Mouse (Mus musculus): ENCODE measurements around the gene Prrc2a. TPM values are rescaled to one million over a fixed set of nuclear protein-coding genes. Genes with fewer than 3 reads are reported as not detected.

Gene Prrc2a
- polyA plus RNA-seq, 1 experiment, result 70.4 TPM

DNA sequence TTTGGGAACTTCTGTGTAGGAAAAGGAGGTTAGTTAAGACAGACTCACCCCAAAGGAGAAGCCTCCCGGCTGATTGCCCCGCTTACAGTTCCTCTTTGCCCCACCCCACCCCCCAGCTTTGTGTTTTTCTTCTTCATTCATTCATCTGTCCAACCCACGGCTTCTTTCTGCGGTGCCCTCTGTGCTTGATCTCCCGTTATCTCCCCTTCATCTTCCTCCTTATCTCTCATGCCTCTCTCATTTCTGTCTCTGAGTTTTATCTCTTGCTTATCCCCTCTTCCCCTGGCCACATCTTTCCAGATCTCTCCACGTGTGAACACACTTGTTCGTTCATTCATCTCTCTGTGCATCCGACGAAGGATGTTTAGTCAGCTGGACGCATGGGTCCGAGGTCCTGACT lies 36.4 kb upstream of the Prrc2a start:
- no peak overlapping the region for H3K4me3 ChIP-seq (replicated peaks)
- no peaks in the 10 kb centered on the region for H3K36me3 ChIP-seq (ENCODE audit: control insufficient read depth)
- TF ChIP-seq GATA1 (IDR thresholded peaks at IDR 0.05; ENCODE audit: low read length) (no peak), TAL1 (IDR thresholded peaks at IDR 0.05; ENCODE audit: low read length) (no peak)
- no peaks in the 10 kb centered on the region for H3K9me3 ChIP-seq (ENCODE audit: control insufficient read depth, low read length)
- H3K4me1 ChIP-seq (ENCODE audit: control insufficient read depth), result peaks cover 6% of the 10 kb centered on the region
- H3K27me3 ChIP-seq (ENCODE audit: control insufficient read depth), result peaks cover 72% of the 10 kb centered on the region

DNA sequence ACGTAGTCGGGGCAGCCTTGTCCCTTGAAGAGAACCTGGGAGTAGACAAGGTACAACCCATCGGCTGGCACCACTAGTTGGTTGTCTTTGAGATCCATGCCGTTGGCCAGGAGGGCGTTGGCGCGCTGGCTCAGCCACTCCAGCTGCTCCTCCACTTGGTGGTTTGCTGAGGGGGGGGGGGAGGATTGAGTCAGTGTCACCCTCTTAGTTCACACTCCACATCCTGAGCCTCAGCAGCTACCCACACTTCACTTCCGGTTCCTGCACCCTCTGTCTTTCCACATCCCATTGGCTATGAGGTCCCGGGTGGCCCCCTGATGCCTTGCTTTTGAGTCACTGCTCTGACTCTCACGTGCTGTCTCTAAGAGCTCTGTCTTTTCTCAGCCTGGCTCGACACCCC lies 35.7 kb upstream of the Prrc2a start:
- peaks cover 78% of the 10 kb centered on the region for H3K27me3 ChIP-seq (ENCODE audit: control insufficient read depth)
- no peaks in the 10 kb centered on the region for H3K36me3 ChIP-seq (ENCODE audit: control insufficient read depth)
- no peaks in the 10 kb centered on the region for H3K9me3 ChIP-seq (ENCODE audit: control insufficient read depth, low read length)
- no peak overlapping the region for H3K4me3 ChIP-seq (replicated peaks)
- TF ChIP-seq GATA1 (IDR thresholded peaks at IDR 0.05; ENCODE audit: low read length), result no peak
- no peak for TF ChIP-seq TAL1 (IDR thresholded peaks at IDR 0.05; ENCODE audit: low read length)
- H3K4me1 ChIP-seq (ENCODE audit: control insufficient read depth), result peaks cover 13% of the 10 kb centered on the region

DNA sequence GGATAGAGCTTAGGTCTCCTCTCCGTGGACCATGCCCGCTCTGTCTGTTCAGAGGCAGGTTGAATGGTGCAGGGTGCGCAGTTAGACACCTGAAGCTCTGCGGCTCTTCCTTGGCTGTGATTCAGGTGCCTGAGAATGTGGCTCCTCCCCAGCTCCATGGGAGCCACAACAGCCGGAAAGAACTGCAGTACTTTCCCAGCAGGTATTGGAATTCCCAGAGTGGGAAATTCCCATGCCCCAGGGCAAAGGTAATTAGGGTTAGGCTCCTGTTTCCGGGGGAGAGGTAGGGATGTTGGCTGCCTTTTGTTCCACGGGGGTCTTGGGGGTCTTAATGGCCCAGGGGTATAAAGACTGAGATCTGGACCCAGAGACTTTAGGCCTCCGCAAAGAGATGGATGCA lies 34.2 kb upstream of the Prrc2a start:
- no peaks in the 10 kb centered on the region for H3K36me3 ChIP-seq (ENCODE audit: control insufficient read depth)

DNA sequence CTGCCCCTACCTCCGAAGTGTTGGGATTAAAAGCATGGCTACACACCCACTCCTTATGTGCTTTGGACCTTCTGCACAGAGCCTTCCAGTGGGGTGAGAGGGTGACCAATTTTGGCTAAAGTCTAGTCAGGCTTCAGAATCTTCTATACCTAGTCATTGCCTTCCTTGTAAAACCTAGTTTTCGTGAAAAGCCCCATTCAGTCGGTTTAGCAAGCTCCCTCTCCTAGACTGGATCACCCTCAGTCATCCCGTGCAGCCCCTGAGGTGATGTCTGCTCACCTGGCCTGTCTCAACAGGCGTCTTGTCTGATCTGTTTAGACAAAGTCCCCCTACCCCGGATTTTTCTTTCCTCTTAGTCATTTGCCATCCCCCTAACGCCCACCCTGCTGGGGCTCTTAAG lies 33.3 kb upstream of the Prrc2a start:
- H3K36me3 ChIP-seq (ENCODE audit: control insufficient read depth), result no peaks in the 10 kb centered on the region
- no peak for TF ChIP-seq TAL1 (IDR thresholded peaks at IDR 0.05; ENCODE audit: low read length)
- TF ChIP-seq GATA1 (IDR thresholded peaks at IDR 0.05; ENCODE audit: low read length), result no peak
- H3K27me3 ChIP-seq (ENCODE audit: control insufficient read depth), result peaks cover 73% of the 10 kb centered on the region
- H3K4me1 ChIP-seq (ENCODE audit: control insufficient read depth), result peaks cover 16% of the 10 kb centered on the region
- no peaks in the 10 kb centered on the region for H3K9me3 ChIP-seq (ENCODE audit: control insufficient read depth, low read length)
- no peak overlapping the region for H3K4me3 ChIP-seq (replicated peaks)

More for the DNA sequence above, 34.2 kb upstream of the Prrc2a start:
- H3K9me3 ChIP-seq (ENCODE audit: control insufficient read depth, low read length), result no peaks in the 10 kb centered on the region
- TF ChIP-seq TAL1 (IDR thresholded peaks at IDR 0.05; ENCODE audit: low read length) (no peak), GATA1 (IDR thresholded peaks at IDR 0.05; ENCODE audit: low read length) (no peak)
- H3K4me3 ChIP-seq (replicated peaks), result no peak overlapping the region
- peaks cover 16% of the 10 kb centered on the region for H3K4me1 ChIP-seq (ENCODE audit: control insufficient read depth)
- peaks cover 79% of the 10 kb centered on the region for H3K27me3 ChIP-seq (ENCODE audit: control insufficient read depth)

DNA sequence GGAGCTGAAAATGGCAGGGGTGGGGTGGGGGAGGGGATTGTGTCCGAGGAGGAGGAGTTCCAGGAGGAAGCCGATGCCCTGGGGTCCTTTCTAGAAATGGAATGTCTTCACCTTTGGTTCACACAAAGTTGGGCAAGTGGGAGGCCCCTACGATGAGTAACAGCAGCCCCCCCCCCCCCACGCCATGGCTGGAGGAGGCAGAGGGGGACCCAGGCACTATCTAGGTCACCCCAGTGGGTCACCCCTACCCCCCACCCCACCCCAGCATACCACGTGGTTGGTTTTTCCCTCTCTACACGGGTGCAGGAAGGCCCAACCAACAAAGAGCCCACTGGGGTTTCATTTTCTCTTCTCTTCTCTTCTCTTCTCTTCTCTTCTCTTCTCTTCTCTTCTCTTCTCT lies 32.4 kb upstream of the Prrc2a start:
- TF ChIP-seq GATA1 (IDR thresholded peaks at IDR 0.05; ENCODE audit: low read length) (no peak), TAL1 (IDR thresholded peaks at IDR 0.05; ENCODE audit: low read length) (no peak)
- Histone ChIP-seq H3K4me3 (replicated peaks) (no peak overlapping the region), H3K4me1 (ENCODE audit: control insufficient read depth) (peaks cover 16% of the 10 kb centered on the region), H3K9me3 (ENCODE audit: control insufficient read depth, low read length) (no peaks in the 10 kb centered on the region), H3K27me3 (ENCODE audit: control insufficient read depth) (peaks cover 68% of the 10 kb centered on the region), H3K36me3 (ENCODE audit: control insufficient read depth) (no peaks in the 10 kb centered on the region)

DNA sequence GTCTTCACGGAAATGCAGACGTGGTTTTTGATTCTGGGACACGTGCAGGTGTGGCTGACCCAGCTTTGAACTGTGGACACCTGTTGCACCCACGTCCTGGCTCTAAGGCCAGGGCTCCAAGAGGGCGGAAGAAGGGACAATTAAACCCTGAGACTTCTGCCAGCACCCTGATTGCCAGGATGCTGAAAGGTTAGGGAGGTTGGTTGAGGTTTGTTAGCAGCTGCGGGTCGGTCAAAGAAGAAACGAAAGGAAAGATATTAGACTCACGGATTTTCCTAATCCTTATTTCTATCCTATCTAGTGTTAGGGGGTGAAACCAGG lies 31.6 kb upstream of the Prrc2a start:
- TF ChIP-seq TAL1 (IDR thresholded peaks at IDR 0.05; ENCODE audit: low read length), result no peak
- TF ChIP-seq GATA1 (IDR thresholded peaks at IDR 0.05; ENCODE audit: low read length), result no peak
- Histone ChIP-seq H3K36me3 (ENCODE audit: control insufficient read depth) (no peaks in the 10 kb centered on the region), H3K27me3 (ENCODE audit: control insufficient read depth) (peaks cover 59% of the 10 kb centered on the region), H3K4me1 (ENCODE audit: control insufficient read depth) (peaks cover 16% of the 10 kb centered on the region), H3K9me3 (ENCODE audit: control insufficient read depth, low read length) (no peaks in the 10 kb centered on the region), H3K4me3 (replicated peaks) (no peak overlapping the region)

DNA sequence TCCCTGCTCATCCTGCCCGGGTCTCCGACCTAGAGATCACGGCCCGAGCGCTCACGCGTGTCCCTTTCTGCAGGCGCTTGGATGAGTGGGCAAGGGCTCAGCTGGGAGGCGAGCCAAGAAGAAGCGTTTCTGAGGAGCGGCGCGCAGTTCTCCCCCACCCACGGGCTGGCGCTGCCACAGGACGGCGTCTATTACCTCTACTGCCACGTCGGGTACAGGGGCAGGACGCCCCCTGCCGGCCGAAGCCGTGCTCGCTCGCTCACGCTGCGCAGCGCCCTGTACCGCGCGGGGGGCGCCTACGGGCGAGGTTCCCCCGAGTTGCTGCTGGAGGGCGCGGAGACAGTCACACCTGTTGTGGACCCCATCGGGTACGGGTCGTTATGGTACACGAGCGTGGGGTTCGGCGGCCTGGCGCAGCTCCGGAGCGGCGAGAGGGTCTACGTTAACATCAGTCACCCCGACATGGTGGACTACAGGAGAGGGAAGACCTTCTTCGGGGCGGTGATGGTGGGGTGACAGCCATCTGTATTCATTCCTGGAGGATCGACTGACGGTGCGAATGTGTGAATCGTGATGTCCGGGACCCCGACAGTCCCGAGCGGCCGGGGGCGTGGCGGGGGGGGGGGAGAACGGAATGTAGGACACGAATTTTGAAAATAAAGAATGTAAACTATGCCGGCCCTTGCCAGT lies 31.1 kb upstream of the Prrc2a start:
- H3K27me3 ChIP-seq (ENCODE audit: control insufficient read depth), result peaks cover 54% of the 10 kb centered on the region

DNA sequence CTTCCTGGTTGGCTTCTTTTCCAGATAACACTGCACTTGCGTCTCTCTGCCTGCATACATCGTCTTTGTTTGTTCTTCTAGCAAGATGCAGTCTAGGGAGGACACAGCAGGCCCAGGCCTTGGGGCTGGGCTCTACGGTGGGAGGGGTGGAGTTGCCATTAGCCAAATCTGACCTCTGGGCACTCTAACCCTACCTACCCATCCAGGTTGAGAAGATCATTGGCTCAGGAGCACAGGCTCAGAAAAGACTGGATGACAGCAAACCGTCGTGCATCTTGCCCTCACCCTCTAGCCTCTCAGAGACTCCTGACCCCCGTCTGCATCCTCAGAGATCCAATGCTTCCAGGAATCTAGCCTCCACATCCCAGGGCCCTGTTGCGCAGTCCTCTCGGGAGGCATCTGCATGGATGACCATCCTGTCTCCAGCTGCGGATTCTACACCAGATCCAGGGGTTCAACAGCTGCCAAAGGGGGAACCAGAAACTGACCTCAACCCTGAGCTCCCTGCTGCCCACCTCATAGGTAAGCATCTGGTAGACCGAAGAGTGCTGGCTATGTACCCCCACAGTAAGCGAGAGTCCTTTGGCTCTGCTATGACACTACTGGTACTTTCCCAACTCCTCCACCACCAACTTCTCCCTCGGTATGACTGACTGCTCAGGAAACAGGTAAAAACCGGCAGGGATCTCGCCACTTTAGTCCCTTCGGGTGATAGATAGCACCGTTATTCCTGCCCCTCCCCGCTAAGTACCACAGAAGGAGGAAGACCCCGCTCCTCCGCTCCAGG lies 30.3 kb upstream of the Prrc2a start:
- H3K27me3 ChIP-seq (ENCODE audit: control insufficient read depth), result peaks cover 47% of the 10 kb centered on the region
- no peaks in the 10 kb centered on the region for H3K36me3 ChIP-seq (ENCODE audit: control insufficient read depth)
- H3K4me1 ChIP-seq (ENCODE audit: control insufficient read depth), result peaks cover 14% of the 10 kb centered on the region
- TF ChIP-seq GATA1 (IDR thresholded peaks at IDR 0.05; ENCODE audit: low read length), result no peak
- TF ChIP-seq TAL1 (IDR thresholded peaks at IDR 0.05; ENCODE audit: low read length), result no peak
- peak overlapping the region; percentile 48 for H3K4me3 ChIP-seq (replicated peaks)
- no peaks in the 10 kb centered on the region for H3K9me3 ChIP-seq (ENCODE audit: control insufficient read depth, low read length)

More for the DNA sequence above, 31.1 kb upstream of the Prrc2a start:
- H3K4me1 ChIP-seq (ENCODE audit: control insufficient read depth), result peaks cover 16% of the 10 kb centered on the region
- TF ChIP-seq GATA1 (IDR thresholded peaks at IDR 0.05; ENCODE audit: low read length) (no peak), TAL1 (IDR thresholded peaks at IDR 0.05; ENCODE audit: low read length) (no peak)
- H3K4me3 ChIP-seq (replicated peaks), result peak overlapping the region; percentile 48
- no peaks in the 10 kb centered on the region for H3K9me3 ChIP-seq (ENCODE audit: control insufficient read depth, low read length)
- H3K36me3 ChIP-seq (ENCODE audit: control insufficient read depth), result no peaks in the 10 kb centered on the region

All from erythroblast, embryonic 14.5 days (primary cell).